Mouse (Mus musculus) retina, embryonic 14.5 days (tissue): ENCODE measurements around the gene Serpina1f.
"Not testable (repeated sequence)": the region's sequence is repeated elsewhere in the genome, so short reads cannot be mapped to it uniquely, and the experiment has no call there.

Source experiments
- DNase-seq: peaks from one replicate; pipeline ENCODE4 v3.0.0-alpha.2; 2015; ENCODE audit warnings: low spot score

Serpina1f gene

GRCm38 (mm10) chr12:103662053-103662452 lies 33.3 kb downstream of the Serpina1f start:
- DNase-seq = not testable (repeated sequence)

GRCm38 (mm10) chr12:103660076-103660475 lies 35.3 kb downstream of the Serpina1f start:
- DNase-seq = no peak

GRCm38 (mm10) chr12:103659171-103659570 lies 36.2 kb downstream of the Serpina1f start:
- no peak for DNase-seq

- no peak for DNase-seq
These were observed 37.3 kb downstream of the Serpina1f start for GRCm38 (mm10) chr12:103657991-103658390.

DNA sequence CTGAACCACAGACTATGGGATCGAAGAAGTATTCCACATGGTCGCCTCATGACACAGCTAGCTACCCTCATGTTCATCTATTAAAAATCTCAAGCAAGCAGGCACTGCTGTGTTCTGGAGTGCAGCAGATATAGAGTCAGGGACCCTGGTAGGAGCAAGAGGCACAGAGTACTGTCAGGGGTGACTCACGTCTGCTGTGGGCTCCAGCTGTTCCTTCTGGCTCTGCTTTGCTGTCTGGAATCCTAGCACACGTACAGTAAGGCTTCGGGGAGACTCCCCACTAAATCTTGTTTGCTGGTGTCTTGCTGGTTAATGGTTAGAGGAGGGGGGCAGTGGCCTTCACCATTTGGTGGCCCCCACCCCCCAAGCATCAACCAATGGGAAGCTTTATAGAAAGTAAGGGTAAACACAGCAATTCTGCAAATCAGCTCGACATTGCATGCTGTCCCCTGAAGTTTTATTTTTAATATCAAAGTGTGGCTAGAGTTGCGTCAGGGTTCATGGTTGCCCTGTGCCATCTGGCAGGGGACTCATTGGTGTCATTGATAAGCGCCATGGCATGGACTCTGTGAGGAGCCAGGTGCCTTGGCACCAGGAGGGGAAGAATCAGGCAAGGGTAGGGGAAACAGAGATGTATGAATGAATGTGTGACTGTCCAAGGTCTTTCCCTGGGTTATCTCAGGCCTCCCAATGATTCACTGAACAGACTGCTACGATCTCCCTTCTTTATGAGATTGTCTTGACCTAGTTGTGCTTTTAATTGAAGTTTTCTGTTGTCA lies 38.3 kb downstream of the Serpina1f start, which contains the start of gene Serpina6:
Gene Serpina6 (minus strand): TSS at position 365 of the 779 bp plus-strand sequence.
- no peak for DNase-seq

DNA sequence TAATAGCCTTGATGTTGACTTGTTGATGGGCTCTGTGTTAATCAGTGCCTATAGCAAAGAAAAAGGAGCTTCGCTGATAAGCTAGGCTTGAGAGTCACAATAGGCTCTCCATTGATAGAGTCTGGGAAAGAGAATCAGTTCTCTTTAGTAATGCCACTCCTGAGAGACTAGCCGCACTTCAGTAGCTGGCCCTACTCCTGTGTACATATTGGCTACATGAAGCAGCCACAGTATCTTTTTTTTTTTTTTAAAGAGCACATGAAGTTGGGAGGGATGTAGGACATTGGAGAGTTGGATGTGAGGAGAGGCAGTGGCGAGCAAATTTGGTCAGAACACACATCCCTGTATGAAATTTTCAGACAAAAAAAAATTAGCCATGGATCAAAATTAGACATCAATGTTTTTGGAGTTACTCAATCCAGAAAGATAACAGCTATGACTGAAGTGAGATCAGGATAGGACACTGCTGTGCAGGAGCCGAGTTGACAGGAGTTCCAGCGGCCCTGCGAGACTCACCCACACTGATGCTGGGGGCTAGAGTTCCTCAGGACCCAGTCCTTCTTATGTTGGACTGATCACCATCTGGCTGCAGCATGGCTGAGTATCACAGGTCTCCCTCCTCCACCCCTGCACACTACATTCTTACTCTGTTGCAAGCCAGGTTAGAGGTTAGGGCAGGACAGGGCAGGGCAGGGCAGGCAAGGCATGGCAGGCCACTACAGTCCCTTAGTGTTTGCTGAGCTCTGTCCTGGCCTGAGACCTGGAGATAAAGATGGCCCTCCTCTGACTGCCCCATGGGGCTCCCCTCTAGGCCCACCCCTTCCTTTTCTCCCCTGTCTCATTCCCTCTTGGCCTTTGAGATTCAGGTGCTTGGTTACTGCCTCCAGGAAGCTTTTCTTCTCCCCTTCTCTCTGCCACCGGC lies 39.9 kb downstream of the Serpina1f start:
- no peak for DNase-seq

- DNase-seq = no peak
These were observed 41.5 kb downstream of the Serpina1f start for GRCm38 (mm10) chr12:103653836-103654235.

- DNase-seq = no peak
These were observed 49.0 kb downstream of the Serpina1f start for GRCm38 (mm10) chr12:103646314-103646713.

DNA sequence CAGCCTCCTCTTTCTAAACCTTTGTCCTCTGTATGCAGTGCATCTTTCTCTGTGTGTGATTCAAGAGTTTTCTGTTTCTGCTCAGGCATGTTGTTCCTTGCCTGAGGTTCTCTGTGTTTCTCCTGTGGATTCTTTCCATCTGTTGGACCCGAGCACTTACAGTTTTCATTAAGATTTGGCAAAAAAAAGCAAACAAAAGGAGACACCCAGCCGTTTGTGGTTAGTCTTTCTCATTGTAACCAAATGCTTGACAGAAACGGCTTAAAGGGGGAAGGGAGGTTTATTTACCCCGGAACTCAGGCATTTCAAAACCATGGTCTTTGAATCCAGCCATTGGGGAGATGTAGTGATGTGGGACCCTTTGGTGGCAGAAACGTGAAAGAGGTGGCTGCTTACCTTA lies 50.7 kb downstream of the Serpina1f start:
- DNase-seq = no peak

DNA sequence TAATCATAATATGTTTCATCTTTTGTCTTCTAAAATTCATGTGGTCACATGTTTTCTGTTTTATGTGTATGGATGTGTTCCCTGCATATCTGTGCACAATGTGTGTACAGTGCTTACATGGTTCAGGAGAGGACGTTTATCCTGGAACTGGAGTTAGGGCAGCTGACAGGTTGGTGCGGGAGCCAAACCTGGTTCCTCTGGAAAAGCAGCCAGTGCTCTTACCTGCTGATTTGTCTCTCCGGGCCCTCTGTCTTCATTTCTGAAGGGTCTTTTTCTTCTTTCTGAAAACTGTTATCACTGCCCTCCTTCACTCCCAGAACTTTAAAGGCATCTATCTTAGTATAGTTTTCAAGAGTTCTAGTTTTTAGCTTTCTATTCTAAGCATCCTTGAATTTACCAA lies 51.5 kb downstream of the Serpina1f start:
- DNase-seq = no peak

DNA sequence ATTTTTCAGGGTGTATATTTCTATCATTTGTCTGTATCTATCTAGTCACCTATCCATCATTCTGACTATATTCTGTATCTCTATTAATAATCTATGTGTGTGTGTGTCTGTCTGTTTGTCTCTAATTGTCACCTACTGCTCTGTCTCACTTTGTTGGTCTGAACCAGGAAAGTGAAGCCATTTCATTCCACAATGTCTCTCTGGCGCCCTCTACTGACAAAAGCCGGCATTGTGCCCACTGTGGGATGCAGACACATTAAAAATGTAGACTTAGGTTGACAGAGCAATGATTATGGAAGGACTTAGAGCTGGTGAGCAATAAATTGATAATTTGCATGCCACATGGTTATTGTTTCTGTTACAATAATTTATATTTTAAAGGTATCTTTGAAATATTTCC lies 52.0 kb downstream of the Serpina1f start:
- DNase-seq = peak; percentile 86
